Mouse (Mus musculus): Measurements from ENCODE around the gene Rgs13.

DNA sequence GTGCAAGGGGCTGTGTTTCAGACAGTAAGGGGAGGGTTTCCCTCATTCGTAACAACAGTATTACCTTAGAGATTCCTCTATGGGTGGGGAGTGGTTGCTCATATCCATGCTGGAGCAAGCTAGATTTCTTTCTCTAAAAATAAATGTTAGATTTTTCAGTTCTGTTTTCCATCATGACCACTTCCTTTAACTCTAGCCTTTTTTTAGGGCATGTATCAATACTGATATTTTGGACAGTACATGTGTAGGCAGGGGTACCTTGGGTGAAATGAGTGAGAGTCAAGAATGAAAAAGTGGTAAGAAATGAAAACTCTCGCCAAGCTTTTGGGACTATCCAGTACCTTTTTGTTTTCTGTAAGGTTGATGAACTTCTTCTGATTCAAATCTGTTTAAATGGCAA lies 27.6 kb upstream of the Rgs13 start:
- no peak for TF ChIP-seq TAL1 (IDR thresholded peaks at IDR 0.05; ENCODE audit: low read length)
- TF ChIP-seq GATA1 (IDR thresholded peaks at IDR 0.05; ENCODE audit: low read length): no peak

Measured in erythroblast, embryonic 14.5 days (primary cell).